Mouse (Mus musculus) kidney, adult 9 months (tissue): ENCODE measurements around the gene Slc2a1.

ENCODE experiments used
- DNase-seq: peaks from one replicate; pipeline ENCODE4 v3.0.0; 2022

Slc2a1 gene

GRCm38 (mm10) chr4:119098216-119099210, 10.0 kb upstream of the Slc2a1 start:
- DNase-seq: no peak

- DNase-seq: no peak
These were observed 7.1 kb upstream of the Slc2a1 start for GRCm38 (mm10) chr4:119101392-119101791.

- DNase-seq: no peak
These were observed 6.0 kb upstream of the Slc2a1 start for GRCm38 (mm10) chr4:119102350-119103126.

- no peak for DNase-seq
These were observed 3.7 kb upstream of the Slc2a1 start for GRCm38 (mm10) chr4:119104847-119105246.

- DNase-seq: peak; percentile 82
These were observed 2.8 kb upstream of the Slc2a1 start for GRCm38 (mm10) chr4:119105704-119106103.

GRCm38 (mm10) chr4:119107867-119108266, 644 bp upstream of the Slc2a1 start:
- peak; percentile 49 for DNase-seq

- no peak for DNase-seq
These were observed 1.1 kb downstream of the Slc2a1 start for GRCm38 (mm10) chr4:119109640-119110039.

GRCm38 (mm10) chr4:119110512-119110911, 2.0 kb downstream of the Slc2a1 start:
- no peak for DNase-seq

GRCm38 (mm10) chr4:119111410-119111809, 2.9 kb downstream of the Slc2a1 start:
- no peak for DNase-seq

GRCm38 (mm10) chr4:119112256-119112885, 3.9 kb downstream of the Slc2a1 start:
- no peak for DNase-seq

- DNase-seq: peak; percentile 49
These were observed 7.1 kb downstream of the Slc2a1 start for GRCm38 (mm10) chr4:119115611-119116070.

- no peak for DNase-seq
These were observed 7.8 kb downstream of the Slc2a1 start for GRCm38 (mm10) chr4:119116336-119116735.

- DNase-seq: peak; percentile 54
These were observed 9.1 kb downstream of the Slc2a1 start for GRCm38 (mm10) chr4:119117571-119117970.

- DNase-seq: no peak
These were observed 10.2 kb downstream of the Slc2a1 start for GRCm38 (mm10) chr4:119118659-119119077.

- DNase-seq: no peak
These were observed 10.8 kb downstream of the Slc2a1 start for GRCm38 (mm10) chr4:119119354-119119753.

GRCm38 (mm10) chr4:119120095-119120494, 11.6 kb downstream of the Slc2a1 start:
- DNase-seq: no peak

GRCm38 (mm10) chr4:119121249-119121648, 12.7 kb downstream of the Slc2a1 start:
- peak; percentile 89 for DNase-seq

GRCm38 (mm10) chr4:119124771-119125273, 16.3 kb downstream of the Slc2a1 start:
- no peak for DNase-seq

- DNase-seq: no peak
These were observed 17.2 kb downstream of the Slc2a1 start for GRCm38 (mm10) chr4:119125577-119126270.

- DNase-seq: no peak
These were observed 18.7 kb downstream of the Slc2a1 start for GRCm38 (mm10) chr4:119127229-119127628.

GRCm38 (mm10) chr4:119128547-119128946, 20.0 kb downstream of the Slc2a1 start:
- DNase-seq: no peak

GRCm38 (mm10) chr4:119129096-119129495, 20.6 kb downstream of the Slc2a1 start:
- no peak for DNase-seq
